Mouse (Mus musculus): ENCODE data around the gene B3gnt2.
"Not testable (repeated sequence)": the region's sequence is repeated elsewhere in the genome, so short reads cannot be mapped to it uniquely, and the experiment has no call there.

The B3gnt2 gene

GRCm38 (mm10) chr11:22763556-22764295 lies 97.0 kb downstream of the B3gnt2 start:
- DNase-seq, result no peak

DNA sequence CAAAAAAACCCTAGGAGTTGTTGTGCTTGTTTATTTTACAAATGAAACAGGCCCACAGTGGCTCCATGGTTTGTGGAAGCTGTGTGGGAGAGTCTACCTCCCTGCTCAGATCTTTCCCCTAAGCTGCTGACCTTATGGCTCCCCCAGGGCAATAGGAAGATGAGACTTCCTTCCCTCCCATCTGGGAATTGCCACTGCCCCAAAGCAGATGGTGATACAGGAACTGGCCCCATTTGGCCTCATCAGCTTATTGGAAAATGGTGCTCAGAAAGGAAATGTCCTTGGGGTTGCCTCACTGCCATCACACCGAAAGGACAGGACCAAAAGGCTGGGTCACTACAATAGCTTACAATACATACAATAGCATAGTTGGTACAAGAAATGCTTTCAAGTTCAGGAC lies 97.7 kb downstream of the B3gnt2 start:
- no peak for DNase-seq

DNA sequence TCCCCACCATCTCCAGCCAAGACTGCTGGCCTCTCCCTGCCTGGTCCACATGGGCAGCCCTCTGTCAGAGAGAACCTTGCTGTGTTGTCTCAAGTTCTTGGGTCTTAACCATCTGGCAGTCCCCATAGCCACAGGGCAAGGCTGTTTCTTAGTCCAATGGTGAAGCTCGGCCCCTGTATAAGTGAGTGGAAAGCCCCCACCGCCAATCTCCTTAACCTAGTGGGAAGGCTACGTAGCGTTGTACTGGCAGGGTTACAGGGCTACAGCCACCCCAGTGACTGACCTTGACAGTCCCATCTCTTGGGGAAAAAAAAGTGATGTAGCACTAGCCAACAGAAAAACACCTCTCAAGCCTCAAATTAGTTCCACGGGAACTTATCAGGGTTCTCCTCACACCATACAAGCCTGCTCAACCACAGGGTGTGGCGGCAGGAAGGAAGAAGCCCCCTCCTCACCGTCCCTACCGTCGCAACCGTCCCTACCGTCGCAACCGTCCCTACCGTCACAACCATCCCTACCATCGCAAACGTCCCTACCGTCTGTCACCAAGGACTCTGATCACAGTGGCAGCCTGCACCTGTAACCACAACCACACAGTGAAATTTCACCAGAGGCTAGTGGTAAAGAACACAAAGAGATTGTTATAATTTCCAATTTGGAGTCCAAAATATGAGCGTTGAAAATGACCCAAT lies 98.4 kb downstream of the B3gnt2 start:
- DNase-seq, result no peak

DNA sequence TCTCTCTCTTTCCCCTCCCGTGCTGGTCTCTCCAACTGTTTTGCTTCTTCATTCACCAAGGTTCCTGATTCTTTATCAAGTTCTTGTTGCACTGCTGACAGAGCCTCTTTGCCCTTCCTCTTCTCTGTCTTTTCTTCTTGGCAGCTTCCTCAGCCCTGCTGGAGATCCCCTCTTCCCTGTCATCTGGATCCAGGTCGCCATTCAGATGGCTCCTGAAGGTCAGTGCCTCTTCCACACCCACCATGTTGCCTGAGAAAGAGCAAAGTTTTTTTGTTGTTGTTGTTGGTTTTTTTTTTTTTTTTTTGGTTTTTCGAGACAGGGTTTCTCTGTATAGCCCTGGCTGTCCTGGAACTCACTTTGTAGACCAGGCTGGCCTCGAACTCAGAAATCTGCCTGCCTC lies 101.0 kb downstream of the B3gnt2 start:
- DNase-seq, result no peak

DNA sequence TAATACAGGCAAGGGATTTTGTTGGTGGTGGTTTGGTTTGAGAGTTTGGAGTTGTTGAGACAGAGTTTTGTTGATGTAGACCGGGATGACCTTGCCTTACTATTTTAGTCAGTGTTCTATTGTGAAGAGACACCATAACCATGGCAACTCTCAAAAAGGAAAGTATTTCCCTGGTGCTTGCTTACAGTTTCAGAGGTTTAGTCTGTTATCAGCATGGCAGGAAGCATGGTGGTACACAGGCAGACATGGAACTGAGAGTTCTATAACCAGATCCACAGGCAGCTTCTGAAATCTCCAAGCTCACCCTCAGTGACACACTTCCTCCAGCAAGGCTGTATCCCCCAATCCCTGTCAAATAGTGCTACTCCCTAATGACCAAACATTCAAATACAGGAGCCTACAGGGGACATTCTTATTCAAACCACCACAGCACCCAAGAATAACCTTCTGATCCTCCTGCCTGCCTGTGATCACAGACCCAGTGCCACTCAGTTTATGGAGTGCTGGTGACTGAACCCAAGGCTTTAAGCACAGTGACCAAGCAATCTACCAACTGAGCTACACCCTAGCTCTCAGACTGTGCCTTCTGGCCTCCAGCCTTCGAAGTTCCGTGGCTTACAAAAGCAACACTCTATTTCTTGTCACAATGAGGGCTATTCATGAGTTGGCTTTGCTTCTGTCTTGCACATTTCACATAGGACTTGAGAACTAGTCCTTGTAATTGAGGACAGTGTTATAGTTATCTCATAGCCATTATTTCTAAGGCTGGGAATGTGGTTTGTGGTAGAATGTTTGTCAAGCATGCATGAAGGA lies 104.4 kb downstream of the B3gnt2 start:
- DNase-seq, result no peak

GRCm38 (mm10) chr11:22755180-22755579 lies 105.6 kb downstream of the B3gnt2 start:
- DNase-seq, result no peak

DNA sequence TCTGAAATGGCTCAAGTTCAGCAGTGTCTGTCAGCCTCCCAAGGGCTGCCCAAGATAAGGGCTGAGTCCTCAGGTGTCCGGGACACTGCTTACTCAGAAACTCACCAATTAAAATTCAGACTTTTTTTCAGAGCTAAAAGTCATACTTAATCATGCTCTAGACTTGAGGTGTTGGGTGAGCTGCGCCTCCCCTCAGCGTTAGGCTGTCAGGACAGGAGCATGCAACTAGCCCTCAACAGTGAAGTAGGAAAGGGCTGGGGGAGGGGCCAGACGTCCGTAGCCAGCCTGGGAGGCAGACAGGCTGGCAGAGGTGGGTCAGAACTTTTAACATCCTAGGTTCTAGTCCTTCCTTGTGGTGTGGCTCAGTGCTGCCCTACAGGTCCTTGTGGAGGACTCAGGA lies 108.2 kb downstream of the B3gnt2 start:
- no peak for DNase-seq

DNA sequence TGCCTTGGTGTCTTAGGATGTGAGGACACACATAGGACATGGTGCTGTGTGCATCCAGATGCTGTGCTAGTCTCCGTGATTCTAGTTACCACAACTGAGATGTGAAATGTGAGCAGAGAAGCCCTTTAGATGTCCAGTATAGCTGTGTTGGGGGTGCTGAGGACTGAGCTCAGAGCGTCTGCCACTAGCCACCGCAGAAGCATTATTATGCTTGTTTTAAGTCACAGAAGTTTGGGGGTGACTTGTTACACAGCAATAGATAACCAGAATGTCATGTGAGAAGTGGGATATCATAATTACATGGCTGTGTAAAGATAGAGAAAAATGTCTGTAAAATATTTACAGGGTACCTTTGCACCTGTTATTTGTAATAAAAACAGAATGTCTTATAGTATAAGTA lies 109.2 kb downstream of the B3gnt2 start:
- no peak for DNase-seq

DNA sequence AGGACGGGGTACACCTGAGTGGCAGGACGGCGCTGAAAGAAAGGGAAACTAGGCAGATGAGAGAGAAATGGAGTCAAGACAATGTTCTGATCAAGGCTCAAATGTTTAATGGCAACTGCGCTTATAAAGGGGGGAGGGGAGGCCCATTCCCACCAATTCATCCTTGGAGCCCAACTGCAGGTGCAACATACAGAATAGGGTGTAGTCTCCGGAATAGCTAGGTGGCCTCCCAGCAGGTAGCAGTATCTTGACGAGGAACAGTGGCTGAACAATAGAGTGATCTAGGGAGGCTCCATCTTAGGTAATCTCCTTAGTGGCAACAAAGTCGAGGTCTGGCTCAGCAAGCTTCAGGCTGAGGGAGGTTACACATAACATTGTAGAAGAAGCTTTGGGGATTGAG lies 113.4 kb downstream of the B3gnt2 start:
- DNase-seq, result no peak

DNA sequence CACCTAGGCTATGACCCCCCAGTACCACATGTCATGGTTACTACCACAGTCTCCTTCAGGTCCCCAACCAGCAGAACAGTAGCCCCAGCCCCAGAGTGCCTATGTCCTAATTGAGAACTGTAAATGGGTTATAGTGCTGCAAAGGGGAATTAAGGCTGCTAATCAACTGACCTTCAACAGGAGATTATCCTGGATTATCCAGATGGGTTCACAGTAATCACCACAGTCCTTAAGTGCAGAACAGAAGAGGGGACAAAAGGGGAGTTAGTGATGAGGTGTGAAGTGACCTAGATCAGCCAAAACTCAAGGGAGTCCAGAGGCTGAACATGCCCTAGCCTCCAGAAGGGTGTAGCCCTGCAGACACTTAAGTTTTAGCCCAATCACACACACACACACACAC lies 115.4 kb downstream of the B3gnt2 start:
- no peak for DNase-seq

GRCm38 (mm10) chr11:22743561-22744269 lies 117.0 kb downstream of the B3gnt2 start:
- no peak for DNase-seq

GRCm38 (mm10) chr11:22741998-22742626 lies 118.6 kb downstream of the B3gnt2 start:
- DNase-seq, result no peak

DNA sequence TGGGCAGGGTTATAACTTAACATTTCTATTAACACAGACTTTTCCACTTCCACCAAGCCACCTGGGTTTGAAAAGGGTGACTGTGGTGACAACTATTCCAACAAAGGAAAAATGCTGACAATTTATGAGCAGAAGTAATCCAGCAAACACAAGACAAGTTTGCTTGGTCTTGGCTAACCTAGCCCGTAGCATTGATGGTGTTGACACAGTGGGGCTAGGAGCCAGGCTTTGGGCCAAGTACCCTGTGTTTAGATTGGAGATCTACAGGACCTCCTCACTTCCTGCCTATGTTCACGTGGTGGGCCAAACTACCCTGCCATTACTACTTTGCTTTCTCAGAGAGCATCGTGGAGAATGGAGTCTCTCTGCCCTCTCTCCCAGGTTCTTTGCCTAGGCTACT lies 119.3 kb downstream of the B3gnt2 start:
- no peak for DNase-seq

GRCm38 (mm10) chr11:22739497-22740288 lies 121.1 kb downstream of the B3gnt2 start:
- no peak for DNase-seq

DNA sequence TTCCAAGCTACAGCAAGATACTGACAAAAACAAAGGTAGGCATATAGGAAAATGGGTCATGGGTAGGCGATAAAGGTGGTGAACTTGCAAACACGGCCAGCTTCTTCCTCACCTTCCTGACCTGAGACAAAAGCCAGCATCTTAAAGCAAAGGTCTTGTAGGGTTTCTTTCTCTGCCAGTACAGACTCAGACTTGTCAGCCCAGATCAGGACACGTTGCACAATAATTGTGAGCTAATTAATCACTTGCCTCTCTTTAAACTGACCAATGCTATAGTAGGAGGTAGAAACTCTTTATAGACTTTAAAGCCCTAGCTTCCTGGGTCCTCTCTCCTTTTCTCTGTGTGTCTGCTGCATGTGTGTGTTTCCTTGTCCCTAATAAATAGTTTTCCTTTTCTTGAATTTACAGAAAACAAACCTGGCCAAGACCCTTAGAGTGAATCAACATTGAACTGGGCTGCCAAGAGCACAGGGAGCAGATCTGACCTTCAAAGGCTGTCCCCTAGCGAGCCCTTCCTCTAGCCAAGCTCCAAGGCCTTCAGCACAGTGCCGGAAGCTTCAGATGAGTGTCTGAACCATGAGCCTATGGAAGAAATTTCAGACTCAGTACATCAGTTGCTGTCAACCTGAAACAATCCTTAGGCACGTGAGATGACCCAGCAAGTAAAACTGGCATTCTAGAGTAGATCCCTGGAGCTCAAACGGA lies 124.1 kb downstream of the B3gnt2 start:
- no peak for DNase-seq

DNA sequence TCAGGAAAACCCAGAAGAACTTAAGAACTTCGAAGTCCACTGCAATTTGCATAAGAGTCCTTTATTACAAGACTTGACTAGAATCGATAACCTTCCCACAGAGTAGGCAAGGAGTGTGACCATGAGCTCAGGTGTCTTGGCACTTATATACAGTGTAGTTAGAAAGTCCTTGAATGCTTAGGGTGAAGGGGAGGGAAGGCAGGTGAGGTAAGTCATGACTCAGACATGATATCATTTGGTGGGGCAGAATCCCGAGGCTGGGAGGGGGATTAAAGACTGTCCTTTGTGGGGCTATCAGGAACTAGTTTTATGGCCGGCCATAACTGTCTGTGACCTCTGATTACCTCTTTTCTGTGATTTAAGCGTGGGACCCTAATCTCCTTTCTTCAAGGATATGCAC lies 125.6 kb downstream of the B3gnt2 start:
- DNase-seq, result not testable (repeated sequence)

DNA sequence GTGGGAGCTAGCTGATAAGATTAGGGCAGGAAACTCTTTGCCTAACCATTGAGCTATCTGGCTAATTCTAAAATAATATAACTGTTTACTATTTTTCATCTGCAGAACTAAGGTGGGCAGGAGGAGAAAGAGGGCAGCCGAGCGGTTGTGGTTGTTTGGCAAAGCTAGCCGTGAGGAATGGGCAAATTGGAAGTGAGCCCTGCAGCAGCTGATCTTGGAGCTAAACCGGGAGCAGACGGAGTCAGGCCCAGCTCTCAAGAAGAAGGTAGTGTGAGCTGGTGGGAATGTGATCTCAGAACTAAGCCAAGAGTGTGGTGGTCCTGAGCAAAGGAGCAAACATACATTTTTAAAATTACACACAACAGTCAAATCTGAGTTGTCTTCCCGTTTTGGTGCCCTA lies 126.8 kb downstream of the B3gnt2 start:
- no peak for DNase-seq

GRCm38 (mm10) chr11:22732907-22733306 lies 127.9 kb downstream of the B3gnt2 start:
- no peak for DNase-seq

- no peak for DNase-seq
Observed at GRCm38 (mm10) chr11:22723096-22723495, 137.7 kb downstream of the B3gnt2 start.

- DNase-seq, result no peak
Observed at GRCm38 (mm10) chr11:22720096-22720495, 140.7 kb downstream of the B3gnt2 start.

- DNase-seq, result peak; percentile 10
Observed at GRCm38 (mm10) chr11:22719570-22719969, 141.2 kb downstream of the B3gnt2 start.

Data from right cerebral cortex, postnatal 25 days (tissue).